Mouse (Mus musculus) embryo, embryonic 11 days (tissue): Measurements from ENCODE around the gene BC049762.

ENCODE experiments used
- DNase-seq: peaks from one replicate; pipeline ENCODE4 v3.0.0-alpha.2; 2015

The BC049762 gene

DNA sequence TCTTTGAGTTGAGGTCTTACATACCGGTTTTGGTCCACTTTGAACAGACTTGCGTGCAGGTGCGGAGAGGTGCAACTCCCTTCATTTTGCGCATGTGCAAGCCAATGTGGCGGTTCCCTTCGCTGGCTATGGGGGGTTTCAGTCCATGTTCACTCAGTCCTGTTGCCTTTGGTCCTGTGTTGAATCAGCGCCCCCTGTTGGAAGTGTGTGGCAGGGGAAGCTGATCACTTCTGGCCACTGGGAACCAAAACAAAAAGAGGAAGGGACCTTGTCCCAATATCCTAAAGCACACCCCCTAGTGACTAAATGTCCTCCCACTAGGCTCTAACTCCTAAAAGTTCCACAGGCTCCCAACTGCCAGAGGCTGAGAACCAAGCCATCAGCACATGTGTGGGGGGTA lies 48.8 kb downstream of the BC049762 start:
- no peak for DNase-seq

GRCm38 (mm10) chr11:51211426-51211825 lies 51.4 kb downstream of the BC049762 start:
- DNase-seq: no peak

- DNase-seq: no peak
These were observed 55.1 kb downstream of the BC049762 start for GRCm38 (mm10) chr11:51207758-51208157.
